Mouse (Mus musculus) myocyte (in vitro differentiated cells): ENCODE results near the gene OR5BS1P. TPM values are rescaled to one million over a fixed set of nuclear protein-coding genes. Genes with fewer than 3 reads are reported as not detected.

Experiments used
- H3K27me3 ChIP-seq: one replicate; pipeline ENCODE4 v1.6.1; 2011; ENCODE audit not compliant: control insufficient read depth, insufficient read depth, insufficient read length
- H3K36me3 ChIP-seq: one replicate; pipeline ENCODE4 v1.6.1; 2011; ENCODE audit not compliant: control insufficient read depth, insufficient read depth
- H3K4me2 ChIP-seq: one replicate; pipeline ENCODE4 v1.6.1; 2011; ENCODE audit warnings: low read depth, control low read depth
- H3K4me3 ChIP-seq: one replicate; pipeline ENCODE4 v1.5.1; 2011; ENCODE audit warnings: mild to moderate bottlenecking, control low read depth, moderate library complexity
- H3K79me2 ChIP-seq: one replicate; pipeline ENCODE4 v1.6.1; 2011; ENCODE audit not compliant: control insufficient read depth, insufficient read depth
- H3ac ChIP-seq: one replicate; pipeline ENCODE4 v1.6.1; 2011; ENCODE audit not compliant: control insufficient read depth, insufficient read length
- CEBPB ChIP-seq: IDR thresholded peaks from 2 replicates; pipeline ENCODE4 v1.6.1; 2011; ENCODE audit warnings: mild to moderate bottlenecking, moderate library complexity; ENCODE audit not compliant: poor library complexity, insufficient read depth, severe bottlenecking
- E2F4 ChIP-seq: IDR thresholded peaks from one replicate; pipeline ENCODE4 v1.6.1; 2011; ENCODE audit warnings: mild to moderate bottlenecking, control low read depth, moderate library complexity; ENCODE audit not compliant: insufficient read depth
- MAX ChIP-seq: IDR thresholded peaks from one replicate; pipeline ENCODE4 v1.6.1; 2011; ENCODE audit warnings: low read depth, mild to moderate bottlenecking, control low read depth
- MYOD1 ChIP-seq, 3 experiments: IDR thresholded peaks; one replicate each; pipeline ENCODE4 v1.6.1; 2011; ENCODE audit warnings: control low read depth in 2 of 3, low read depth in 2 of 3, mild to moderate bottlenecking in 2 of 3, moderate library complexity in 1 of 3; ENCODE audit not compliant: insufficient read length in 2 of 3, control insufficient read depth in 1 of 3
- MYOG ChIP-seq, 3 experiments: IDR thresholded peaks; one replicate each; pipeline ENCODE4 v1.6.1; 2011; ENCODE audit warnings: control low read depth in 2 of 3, low read depth in 2 of 3, mild to moderate bottlenecking in 2 of 3; ENCODE audit not compliant: insufficient read length in 2 of 3, control insufficient read depth in 1 of 3, insufficient read depth in 1 of 3
- POLR2A ChIP-seq: IDR thresholded peaks from one replicate; pipeline ENCODE4 v1.6.1; 2011; ENCODE audit warnings: low read depth, mild to moderate bottlenecking, control low read depth, moderate library complexity; ENCODE audit not compliant: insufficient read length
- POLR2AphosphoS2 ChIP-seq: IDR thresholded peaks from one replicate; pipeline ENCODE4 v1.6.1; 2011; ENCODE audit warnings: low read depth, control low read depth; ENCODE audit not compliant: insufficient read length
- REST ChIP-seq: IDR thresholded peaks from one replicate; pipeline ENCODE4 v1.6.1; 2011; ENCODE audit warnings: mild to moderate bottlenecking, control low read depth, moderate library complexity; ENCODE audit not compliant: insufficient read depth, insufficient read length
- SRF ChIP-seq: IDR thresholded peaks from one replicate; pipeline ENCODE4 v1.6.1; 2011; ENCODE audit warnings: low read depth; ENCODE audit not compliant: control insufficient read depth, insufficient read length
- TCF12 ChIP-seq: IDR thresholded peaks from one replicate; pipeline ENCODE4 v1.6.1; 2011; ENCODE audit warnings: mild to moderate bottlenecking, control low read depth; ENCODE audit not compliant: poor library complexity, insufficient read depth, severe bottlenecking
- TCF3 ChIP-seq: IDR thresholded peaks from one replicate; pipeline ENCODE4 v1.6.1; 2011; ENCODE audit warnings: low read depth, control low read depth; ENCODE audit not compliant: insufficient read length
- USF1 ChIP-seq: IDR thresholded peaks from one replicate; pipeline ENCODE4 v1.6.1; 2011; ENCODE audit warnings: low read depth, mild to moderate bottlenecking, control low read depth, moderate library complexity
- polyA plus RNA-seq: library from polyadenylated mRNA; unstranded; fragments of >200 nt; fragmentation: generic; extraction: Trizol; gene quantifications from one replicate; pipeline ENCODE4 v1.2.1, GENCODE M21; 2012; ENCODE audit warnings: missing spikeins

Gene OR5BS1P
- polyA plus RNA-seq, 1 experiment: not detected

DNA sequence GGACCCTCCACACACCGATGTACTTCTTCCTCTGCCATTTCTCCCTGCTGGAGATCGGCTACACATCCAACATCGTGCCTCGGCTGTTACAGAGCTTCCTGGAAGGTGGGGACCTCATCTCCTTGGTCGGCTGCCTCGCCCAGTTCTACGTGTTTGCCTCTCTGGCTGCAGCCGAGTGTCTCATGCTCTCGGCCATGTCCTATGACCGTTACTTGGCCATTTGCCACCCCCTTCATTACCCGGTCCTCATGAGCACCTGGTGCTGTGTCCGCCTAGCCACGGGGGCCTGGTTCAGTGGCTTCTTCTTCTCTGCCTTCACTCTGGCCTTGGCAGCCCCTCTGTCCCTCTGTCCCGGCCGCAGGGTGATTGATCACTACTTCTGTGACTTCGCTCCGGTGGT is 27.9 kb downstream of the OR5BS1P start:
- H3K27me3 ChIP-seq: peaks cover 17% of the 10 kb centered on the region
- no peaks in the 10 kb centered on the region for H3K36me3 ChIP-seq
- H3K4me3 ChIP-seq: no peak overlapping the region
- no peaks in the 10 kb centered on the region for H3K79me2 ChIP-seq
- H3ac ChIP-seq: no peak overlapping the region
- TF ChIP-seq CEBPB (no peak), USF1 (no peak), MAX (no peak), POLR2AphosphoS2 (no peak), E2F4 (no peak), MYOD1 (IDR thresholded peaks at IDR 0.05; ENCODE audit: control insufficient read depth in 1 of 3, insufficient read length in 2 of 3, low read depth in 2 of 3) (no peak), TCF12 (no peak), MYOG (IDR thresholded peaks at IDR 0.05; ENCODE audit: control insufficient read depth in 1 of 3, insufficient read depth in 1 of 3, insufficient read length in 2 of 3, low read depth in 2 of 3) (no peak), REST (no peak), POLR2A (no peak), TCF3 (no peak), SRF (no peak)
- H3K4me2 ChIP-seq: no peak overlapping the region

GRCm38 (mm10) chr15:98503317-98503716 is 33.6 kb downstream of the OR5BS1P start:
- Histone ChIP-seq H3ac (no peak overlapping the region), H3K36me3 (no peaks in the 10 kb centered on the region), H3K27me3 (no peaks in the 10 kb centered on the region), H3K4me3 (no peak overlapping the region), H3K4me2 (no peak overlapping the region), H3K79me2 (no peaks in the 10 kb centered on the region)
- TF ChIP-seq CEBPB (no peak), MYOD1 (IDR thresholded peaks at IDR 0.05; ENCODE audit: control insufficient read depth in 1 of 3, insufficient read length in 2 of 3, low read depth in 2 of 3) (no peak), USF1 (no peak), MYOG (IDR thresholded peaks at IDR 0.05; ENCODE audit: control insufficient read depth in 1 of 3, insufficient read depth in 1 of 3, insufficient read length in 2 of 3, low read depth in 2 of 3) (no peak), POLR2AphosphoS2 (no peak), E2F4 (no peak), TCF3 (no peak), SRF (no peak), POLR2A (no peak), MAX (no peak), TCF12 (no peak), REST (no peak)

- H3K4me3 ChIP-seq: no peak overlapping the region
- H3K79me2 ChIP-seq: no peaks in the 10 kb centered on the region
- H3K4me2 ChIP-seq: no peak overlapping the region
- no peak overlapping the region for H3ac ChIP-seq
- TF ChIP-seq SRF (no peak), MYOG (IDR thresholded peaks at IDR 0.05; ENCODE audit: control insufficient read depth in 1 of 3, insufficient read depth in 1 of 3, insufficient read length in 2 of 3, low read depth in 2 of 3) (no peak)
- H3K36me3 ChIP-seq: no peaks in the 10 kb centered on the region
- no peaks in the 10 kb centered on the region for H3K27me3 ChIP-seq
Observed at GRCm38 (mm10) chr15:98504514-98504913, 34.8 kb downstream of the OR5BS1P start.

DNA sequence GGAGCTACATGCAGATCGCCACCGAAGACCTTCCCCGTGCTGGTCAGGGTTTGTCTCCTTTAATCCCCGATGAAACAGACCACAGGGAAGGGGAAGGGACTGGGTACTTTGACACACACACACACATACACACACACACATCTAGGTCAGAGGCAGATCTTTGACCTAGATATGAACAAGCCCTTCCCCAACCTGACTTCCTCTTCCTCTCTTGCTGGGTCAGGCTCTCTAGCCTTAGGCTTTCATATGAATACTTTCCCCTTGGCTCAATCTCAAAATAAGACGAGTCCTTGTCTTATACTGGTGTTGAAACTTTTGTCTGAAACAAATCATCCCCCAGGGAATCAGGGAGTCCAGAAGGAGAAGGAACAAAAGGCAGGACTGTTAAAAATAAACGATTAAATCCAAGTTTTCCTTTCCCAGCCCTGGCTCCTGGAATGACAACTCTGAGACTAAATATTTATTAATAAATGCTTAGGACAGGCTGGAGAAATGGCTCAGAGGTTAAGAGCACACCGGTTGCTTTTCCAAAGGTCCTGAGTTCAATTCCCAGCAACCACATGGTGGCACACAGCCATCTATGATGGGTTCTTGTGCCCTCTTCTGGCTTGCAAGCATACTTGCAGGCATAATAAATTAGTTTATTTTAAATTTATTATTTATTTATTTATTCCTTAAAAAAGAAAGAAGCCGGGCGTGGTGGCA is 36.7 kb downstream of the OR5BS1P start:
- Histone ChIP-seq H3K4me3 (no peak overlapping the region), H3K27me3 (no peaks in the 10 kb centered on the region), H3K4me2 (no peak overlapping the region), H3ac (no peak overlapping the region), H3K36me3 (no peaks in the 10 kb centered on the region), H3K79me2 (no peaks in the 10 kb centered on the region)
- no peak for TF ChIP-seq POLR2AphosphoS2
- TF ChIP-seq E2F4: no peak
- no peak for TF ChIP-seq TCF12
- TF ChIP-seq REST: no peak
- TF ChIP-seq TCF3: no peak
- TF ChIP-seq SRF: no peak
- no peak for TF ChIP-seq MYOG (IDR thresholded peaks at IDR 0.05; ENCODE audit: control insufficient read depth in 1 of 3, insufficient read depth in 1 of 3, insufficient read length in 2 of 3, low read depth in 2 of 3)
- TF ChIP-seq USF1: no peak
- no peak for TF ChIP-seq POLR2A
- no peak for TF ChIP-seq MAX
- TF ChIP-seq MYOD1 (IDR thresholded peaks at IDR 0.05; ENCODE audit: control insufficient read depth in 1 of 3, insufficient read length in 2 of 3, low read depth in 2 of 3): no peak
- no peak for TF ChIP-seq CEBPB

DNA sequence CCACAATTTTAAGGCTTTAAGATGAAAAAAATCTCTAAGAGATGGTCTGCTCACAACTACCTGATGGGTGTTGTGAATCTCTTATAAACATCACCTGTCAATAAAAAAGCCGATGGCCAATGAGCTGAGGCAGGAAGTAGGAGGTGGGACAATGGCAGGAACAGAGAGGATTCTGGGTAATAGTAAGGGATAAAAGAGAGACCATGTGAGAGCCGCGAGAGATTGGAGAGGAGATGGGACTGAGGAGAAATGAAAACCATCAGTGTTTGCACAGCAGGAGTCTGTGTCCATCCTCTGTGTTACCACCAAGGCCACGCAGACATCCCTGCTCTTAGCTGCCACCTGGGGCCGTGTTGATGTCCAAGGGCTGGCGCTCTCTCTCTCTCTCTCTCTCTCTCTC is 37.6 kb downstream of the OR5BS1P start:
- no peak overlapping the region for H3K4me3 ChIP-seq
- no peak overlapping the region for H3K4me2 ChIP-seq
- H3ac ChIP-seq: no peak overlapping the region
- H3K27me3 ChIP-seq: no peaks in the 10 kb centered on the region
- H3K36me3 ChIP-seq: no peaks in the 10 kb centered on the region
- no peaks in the 10 kb centered on the region for H3K79me2 ChIP-seq
- TF ChIP-seq USF1 (no peak), REST (no peak), SRF (no peak), POLR2A (no peak), TCF3 (no peak), CEBPB (no peak), MYOD1 (IDR thresholded peaks at IDR 0.05; ENCODE audit: control insufficient read depth in 1 of 3, insufficient read length in 2 of 3, low read depth in 2 of 3) (no peak), MYOG (IDR thresholded peaks at IDR 0.05; ENCODE audit: control insufficient read depth in 1 of 3, insufficient read depth in 1 of 3, insufficient read length in 2 of 3, low read depth in 2 of 3) (no peak), TCF12 (no peak), MAX (no peak), E2F4 (no peak), POLR2AphosphoS2 (no peak)
